Mouse (Mus musculus) adipose tissue, adult 10 weeks (tissue): ENCODE data around the gene Chga. TPM values are rescaled to one million over a fixed set of nuclear protein-coding genes. Genes with fewer than 3 reads are reported as not detected.

ENCODE experiments used
- polyA plus RNA-seq: library from polyadenylated mRNA; stranded (reverse); fragments of 350-450 nt; fragmentation: Illumina TruSeq; extraction: RNeasy Lipid Tissue Mini Kit (QIAGEN cat#74804); gene quantifications from one replicate; pipeline ENCODE4 v1.2.3, GENCODE M21; 2014; ENCODE audit warnings: low read depth, low replicate concordance

The Chga gene
- polyA plus RNA-seq: 0.16 TPM

GRCm38 (mm10) chr12:102554721-102555516 is at the start of gene Chga:
TSS of gene Chga (plus strand) at chr12:102554969.

Other genes with a start within 250 kb of the Chga start
- 107 TPM for gene Lgmn, start 115.2 kb upstream of the Chga start, polyA plus RNA-seq
- 43.5 TPM for gene Golga5, start 85.8 kb upstream of the Chga start, polyA plus RNA-seq
- gene Itpk1, start 150.0 kb downstream of the Chga start, polyA plus RNA-seq: 60.2 TPM
- 6.3 TPM for gene Moap1, start 188.7 kb downstream of the Chga start, polyA plus RNA-seq
- gene Tmem251, start 188.8 kb downstream of the Chga start, polyA plus RNA-seq: 4.1 TPM
- not detected for gene Gm28051, start 202.8 kb downstream of the Chga start, polyA plus RNA-seq
- 11.1 TPM for gene Gon7, start 202.8 kb downstream of the Chga start, polyA plus RNA-seq
- gene Ubr7, start 203.0 kb downstream of the Chga start, polyA plus RNA-seq: 26.0 TPM
- gene Gm20604, start 203.7 kb downstream of the Chga start, polyA plus RNA-seq: 7.5 TPM